Mouse (Mus musculus): ENCODE results near the gene Mterf1a.
"Not testable (repeated sequence)": the region's sequence is repeated elsewhere in the genome, so short reads cannot be mapped to it uniquely, and the experiment has no call there.

DNA sequence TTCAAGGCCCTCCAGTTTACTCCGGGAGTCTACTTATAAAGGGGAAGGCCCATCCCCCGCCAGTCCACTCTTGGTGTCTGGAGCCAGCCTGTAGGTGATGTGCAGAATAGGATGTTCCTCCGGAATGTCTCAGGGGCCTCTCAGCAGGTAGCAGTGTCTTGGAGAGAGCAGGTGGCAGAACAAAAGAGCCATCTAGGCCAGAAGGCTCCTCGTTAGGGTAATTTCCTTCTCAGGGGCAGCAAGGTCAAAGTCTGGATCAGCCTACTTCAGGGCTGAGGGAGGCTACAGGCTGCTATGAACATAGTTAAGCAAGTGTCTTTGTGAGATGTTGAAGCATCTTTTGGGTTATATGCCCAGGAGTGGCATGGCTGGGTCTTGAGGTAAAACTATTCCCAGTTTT is 49.4 kb upstream of the Mterf1a start:
- TF ChIP-seq CTCF (IDR thresholded peaks at IDR 0.05; ENCODE audit: control insufficient read depth, insufficient read depth, insufficient replicate concordance, low read depth, low read length); POLR2A (IDR thresholded peaks at IDR 0.05; ENCODE audit: control insufficient read depth, low read depth, low read length): not testable (repeated sequence)

All from testis, adult 2 months (tissue).